Mouse (Mus musculus): Measurements from ENCODE around the gene Ptgr1. TPM values are rescaled to one million over a fixed set of nuclear protein-coding genes. Genes with fewer than 3 reads are reported as not detected.

Gene Ptgr1
- polyA plus RNA-seq, 1 experiment from 2014 or later: 4.3 TPM

- WGBS: 70% methylated on average over 8 of the region's 8 CpGs
- H3K27me3 ChIP-seq (replicated peaks): no peaks in the 10 kb centered on the region
- H3K4me3 ChIP-seq (replicated peaks): no peak overlapping the region
- H3K9ac ChIP-seq (replicated peaks): no peak overlapping the region
- H3K36me3 ChIP-seq: no peaks in the 10 kb centered on the region
- no peak overlapping the region for H3K27ac ChIP-seq (replicated peaks)
- no peak overlapping the region for H3K4me2 ChIP-seq
- H3K4me1 ChIP-seq: peaks cover 34% of the 10 kb centered on the region
- no peaks in the 10 kb centered on the region for H3K9me3 ChIP-seq (replicated peaks)
- ATAC-seq (ENCODE audit: low FRiP score): no peak
These were observed 19.3 kb upstream of the Ptgr1 start for GRCm38 (mm10) chr4:59006211-59006610.

- H3K9ac ChIP-seq (replicated peaks): peak overlapping the region; percentile 98
- peak overlapping the region; percentile 92 for H3K27ac ChIP-seq (replicated peaks)
- WGBS: 37% methylated on average over 7 of the region's 7 CpGs
- H3K9me3 ChIP-seq (replicated peaks): no peaks in the 10 kb centered on the region
- no peak for ATAC-seq (ENCODE audit: low FRiP score)
- no peaks in the 10 kb centered on the region for H3K27me3 ChIP-seq (replicated peaks)
- H3K4me3 ChIP-seq (replicated peaks): peak overlapping the region; percentile 97
- no peaks in the 10 kb centered on the region for H3K36me3 ChIP-seq
- peaks cover 32% of the 10 kb centered on the region for H3K4me1 ChIP-seq
- peak overlapping the region; percentile 85 for H3K4me2 ChIP-seq
These were observed 16.9 kb upstream of the Ptgr1 start for GRCm38 (mm10) chr4:59003806-59004200.

- Histone ChIP-seq H3K4me3 (replicated peaks) (peak within 1 kb of the TSS; percentile 97), H3K4me2 (peak within 1 kb of the TSS; percentile 85), H3K27ac (replicated peaks) (peak within 1 kb of the TSS; percentile 92), H3K9me3 (replicated peaks) (no peaks in the 10 kb centered on the region), H3K4me1 (peaks cover 32% of the 10 kb centered on the region), H3K27me3 (replicated peaks) (no peaks in the 10 kb centered on the region), H3K36me3 (no peaks in the 10 kb centered on the region), H3K9ac (replicated peaks) (peak within 1 kb of the TSS; percentile 98)
- under 1% methylated on average over 89 of the region's 89 CpGs for WGBS
- peak; percentile 99 for ATAC-seq (ENCODE audit: low FRiP score)
These were observed 16.3 kb upstream of the Ptgr1 start, which contains the start of gene Gm20503 for GRCm38 (mm10) chr4:59002948-59003805. TSS of gene Gm20503 (plus strand) at chr4:59003210.

- no peak for ATAC-seq (ENCODE audit: low FRiP score)
- Histone ChIP-seq H3K4me2 (no peak overlapping the region), H3K9ac (replicated peaks) (no peak overlapping the region), H3K27ac (replicated peaks) (no peak overlapping the region), H3K4me3 (replicated peaks) (no peak overlapping the region), H3K27me3 (replicated peaks) (no peaks in the 10 kb centered on the region), H3K4me1 (peaks cover 26% of the 10 kb centered on the region), H3K36me3 (no peaks in the 10 kb centered on the region), H3K9me3 (replicated peaks) (no peaks in the 10 kb centered on the region)
- 0% methylated on average over 2 of the region's 2 CpGs for WGBS
These were observed 13.7 kb upstream of the Ptgr1 start for GRCm38 (mm10) chr4:59000614-59001013.

GRCm38 (mm10) chr4:58999686-59000085 lies 12.8 kb upstream of the Ptgr1 start:
- H3K4me3 ChIP-seq (replicated peaks): no peak overlapping the region
- H3K4me2 ChIP-seq: no peak overlapping the region
- no peaks in the 10 kb centered on the region for H3K36me3 ChIP-seq
- no peak overlapping the region for H3K9ac ChIP-seq (replicated peaks)
- no peaks in the 10 kb centered on the region for H3K27me3 ChIP-seq (replicated peaks)
- 8% methylated on average over 2 of the region's 2 CpGs for WGBS
- H3K9me3 ChIP-seq (replicated peaks): no peaks in the 10 kb centered on the region
- no peak for ATAC-seq (ENCODE audit: low FRiP score)
- no peak overlapping the region for H3K27ac ChIP-seq (replicated peaks)
- H3K4me1 ChIP-seq: peaks cover 16% of the 10 kb centered on the region

- Histone ChIP-seq H3K36me3 (no peaks in the 10 kb centered on the region), H3K27ac (replicated peaks) (no peak overlapping the region), H3K4me1 (peaks cover 6% of the 10 kb centered on the region), H3K4me3 (replicated peaks) (no peak overlapping the region), H3K4me2 (no peak overlapping the region), H3K27me3 (replicated peaks) (no peaks in the 10 kb centered on the region), H3K9ac (replicated peaks) (no peak overlapping the region), H3K9me3 (replicated peaks) (no peaks in the 10 kb centered on the region)
- WGBS: 92% methylated on average over 1 of the region's 1 CpGs
- ATAC-seq (ENCODE audit: low FRiP score): no peak
These were observed 11.8 kb upstream of the Ptgr1 start for GRCm38 (mm10) chr4:58998688-58999087.

GRCm38 (mm10) chr4:58997081-58997480 lies 10.2 kb upstream of the Ptgr1 start:
- Histone ChIP-seq H3K27ac (replicated peaks) (no peak overlapping the region), H3K9ac (replicated peaks) (no peak overlapping the region), H3K9me3 (replicated peaks) (no peaks in the 10 kb centered on the region), H3K4me1 (no peaks in the 10 kb centered on the region), H3K4me2 (no peak overlapping the region), H3K4me3 (replicated peaks) (no peak overlapping the region), H3K27me3 (replicated peaks) (no peaks in the 10 kb centered on the region), H3K36me3 (no peaks in the 10 kb centered on the region)
- 70% methylated on average over 5 of the region's 5 CpGs for WGBS
- no peak for ATAC-seq (ENCODE audit: low FRiP score)

GRCm38 (mm10) chr4:58995251-58995693 lies 8.4 kb upstream of the Ptgr1 start:
- Histone ChIP-seq H3K9ac (replicated peaks) (no peak overlapping the region), H3K27ac (replicated peaks) (no peak overlapping the region), H3K4me3 (replicated peaks) (no peak overlapping the region), H3K9me3 (replicated peaks) (no peaks in the 10 kb centered on the region), H3K4me2 (no peak overlapping the region), H3K36me3 (no peaks in the 10 kb centered on the region), H3K4me1 (no peaks in the 10 kb centered on the region), H3K27me3 (replicated peaks) (no peaks in the 10 kb centered on the region)
- no peak for ATAC-seq (ENCODE audit: low FRiP score)
- WGBS: 77% methylated on average over 8 of the region's 8 CpGs

- no peaks in the 10 kb centered on the region for H3K9me3 ChIP-seq (replicated peaks)
- ATAC-seq (ENCODE audit: low FRiP score): no peak
- H3K27ac ChIP-seq (replicated peaks): no peak within 1 kb of the TSS
- H3K4me1 ChIP-seq: no peaks in the 10 kb centered on the region
- H3K4me2 ChIP-seq: no peak within 1 kb of the TSS
- WGBS: 93% methylated on average over 4 of the region's 4 CpGs
- no peak within 1 kb of the TSS for H3K4me3 ChIP-seq (replicated peaks)
- H3K27me3 ChIP-seq (replicated peaks): no peaks in the 10 kb centered on the region
- no peaks in the 10 kb centered on the region for H3K36me3 ChIP-seq
- no peak within 1 kb of the TSS for H3K9ac ChIP-seq (replicated peaks)
These were observed 7.8 kb upstream of the Ptgr1 start, which contains the start of gene Dnajc25 for GRCm38 (mm10) chr4:58994762-58995161. TSS of gene Dnajc25 (plus strand) at chr4:58995062.

- Histone ChIP-seq H3K9ac (replicated peaks) (no peak overlapping the region), H3K4me2 (no peak overlapping the region), H3K9me3 (replicated peaks) (no peaks in the 10 kb centered on the region), H3K4me1 (peaks cover 4% of the 10 kb centered on the region; the same call in 1 of the 2 replicates), H3K4me3 (replicated peaks) (no peak overlapping the region), H3K36me3 (no peaks in the 10 kb centered on the region), H3K27me3 (replicated peaks) (no peaks in the 10 kb centered on the region), H3K27ac (replicated peaks) (no peak overlapping the region)
- 75% methylated on average over 5 of the region's 5 CpGs for WGBS
- no peak for ATAC-seq (ENCODE audit: low FRiP score)
These were observed 5.3 kb upstream of the Ptgr1 start for GRCm38 (mm10) chr4:58992195-58992594.

- H3K4me2 ChIP-seq: no peak overlapping the region
- no peaks in the 10 kb centered on the region for H3K9me3 ChIP-seq (replicated peaks)
- peaks cover 15% of the 10 kb centered on the region for H3K4me1 ChIP-seq
- H3K27me3 ChIP-seq (replicated peaks): no peaks in the 10 kb centered on the region
- H3K4me3 ChIP-seq (replicated peaks): no peak overlapping the region
- H3K27ac ChIP-seq (replicated peaks): no peak overlapping the region
- no peak for ATAC-seq (ENCODE audit: low FRiP score)
- H3K9ac ChIP-seq (replicated peaks): no peak overlapping the region
- H3K36me3 ChIP-seq: no peaks in the 10 kb centered on the region
- WGBS: 87% methylated on average over 17 of the region's 17 CpGs
These were observed 3.9 kb upstream of the Ptgr1 start for GRCm38 (mm10) chr4:58990609-58991434.

Measured in neural tube, embryonic 15.5 days (tissue).